Mouse (Mus musculus): ENCODE results near the gene Tmem106a. TPM values are rescaled to one million over a fixed set of nuclear protein-coding genes. Genes with fewer than 3 reads are reported as not detected.
"Not testable (repeated sequence)": the region's sequence is repeated elsewhere in the genome, so short reads cannot be mapped to it uniquely, and the experiment has no call there.

Gene Tmem106a
- polyA plus RNA-seq, 1 experiment from 2014 or later, result 122 TPM

- Histone ChIP-seq H3K4me2 (replicated peaks; ENCODE audit: low read depth) (no peak overlapping the region; the same call in none of the 2 replicates), H3K9ac (ENCODE audit: low read depth, low read length) (no peak overlapping the region), H3K27ac (ENCODE audit: low read depth, low read length) (no peak overlapping the region), H3K4me1 (replicated peaks; ENCODE audit: control insufficient read depth, insufficient read depth, low read length) (no peaks in the 10 kb centered on the region), H3K4me3 (ENCODE audit: low read depth, low read length) (no peak overlapping the region), H3K27me3 (replicated peaks; ENCODE audit: control insufficient read depth, insufficient read depth, low read length) (no peaks in the 10 kb centered on the region), H3K36me3 (ENCODE audit: control insufficient read depth, insufficient read depth) (no peaks in the 10 kb centered on the region), H3K9me3 (ENCODE audit: control insufficient read depth) (no peaks in the 10 kb centered on the region)
- TF ChIP-seq CTCF (IDR thresholded peaks at IDR 0.05; ENCODE audit: low read depth), result no peak
- ATAC-seq, result no peak
- 16% methylated on average over 8 of the region's 8 CpGs for WGBS
Observed at GRCm38 (mm10) chr11:101617849-101618248, 35.8 kb downstream of the Tmem106a start.

- no peak overlapping the region for H3K9ac ChIP-seq (ENCODE audit: low read depth, low read length)
- ATAC-seq, result no peak
- H3K36me3 ChIP-seq (ENCODE audit: control insufficient read depth, insufficient read depth), result no peaks in the 10 kb centered on the region
- H3K4me3 ChIP-seq (ENCODE audit: low read depth, low read length), result no peak overlapping the region
- TF ChIP-seq CTCF (IDR thresholded peaks at IDR 0.05; ENCODE audit: low read depth), result no peak
- no peak overlapping the region for H3K4me2 ChIP-seq (replicated peaks; ENCODE audit: low read depth)
- H3K27ac ChIP-seq (ENCODE audit: low read depth, low read length), result no peak overlapping the region
- WGBS, result 85% methylated on average over 3 of the region's 3 CpGs
- H3K27me3 ChIP-seq (replicated peaks; ENCODE audit: control insufficient read depth, insufficient read depth, low read length), result no peaks in the 10 kb centered on the region
- no peaks in the 10 kb centered on the region for H3K9me3 ChIP-seq (ENCODE audit: control insufficient read depth)
- no peaks in the 10 kb centered on the region for H3K4me1 ChIP-seq (replicated peaks; ENCODE audit: control insufficient read depth, insufficient read depth, low read length)
Observed at GRCm38 (mm10) chr11:101618596-101618995, 36.6 kb downstream of the Tmem106a start.

GRCm38 (mm10) chr11:101620022-101620655, 38.1 kb downstream of the Tmem106a start:
- H3K4me2 ChIP-seq (replicated peaks; ENCODE audit: low read depth); H3K9ac ChIP-seq (ENCODE audit: low read depth, low read length); H3K4me1 ChIP-seq (replicated peaks; ENCODE audit: control insufficient read depth, insufficient read depth, low read length); H3K4me3 ChIP-seq (ENCODE audit: low read depth, low read length); H3K36me3 ChIP-seq (ENCODE audit: control insufficient read depth, insufficient read depth); ATAC-seq; H3K27me3 ChIP-seq (replicated peaks; ENCODE audit: control insufficient read depth, insufficient read depth, low read length); H3K9me3 ChIP-seq (ENCODE audit: control insufficient read depth); H3K27ac ChIP-seq (ENCODE audit: low read depth, low read length): not testable (repeated sequence)
- WGBS, result 70% methylated on average over 11 of the region's 11 CpGs

- peak overlapping the region; percentile 49; the same call in 1 of the 2 replicates for H3K9ac ChIP-seq (ENCODE audit: low read depth, low read length)
- 4% methylated on average over 8 of the region's 8 CpGs for WGBS
- H3K27ac ChIP-seq (ENCODE audit: low read depth, low read length), result peak overlapping the region; percentile 91
- TF ChIP-seq CTCF (IDR thresholded peaks at IDR 0.05; ENCODE audit: low read depth), result no peak
- ATAC-seq, result peak; percentile 19
- H3K9me3 ChIP-seq (ENCODE audit: control insufficient read depth), result no peaks in the 10 kb centered on the region
- no peaks in the 10 kb centered on the region for H3K27me3 ChIP-seq (replicated peaks; ENCODE audit: control insufficient read depth, insufficient read depth, low read length)
- H3K36me3 ChIP-seq (ENCODE audit: control insufficient read depth, insufficient read depth), result no peaks in the 10 kb centered on the region; the same call in 1 of the 2 replicates
- H3K4me2 ChIP-seq (replicated peaks; ENCODE audit: low read depth), result peak overlapping the region; percentile 92
- H3K4me1 ChIP-seq (replicated peaks; ENCODE audit: control insufficient read depth, insufficient read depth, low read length), result no peaks in the 10 kb centered on the region
- H3K4me3 ChIP-seq (ENCODE audit: low read depth, low read length), result peak overlapping the region; percentile 39
Observed at GRCm38 (mm10) chr11:101626649-101626994, 44.6 kb downstream of the Tmem106a start.

GRCm38 (mm10) chr11:101626995-101627856, 45.2 kb downstream of the Tmem106a start, which contains the start of gene Rdm1:
Gene Rdm1 (plus strand): TSS chr11:101627195.
- H3K27ac ChIP-seq (ENCODE audit: low read depth, low read length), result peak within 1 kb of the TSS; percentile 91
- H3K9ac ChIP-seq (ENCODE audit: low read depth, low read length), result peak within 1 kb of the TSS; percentile 69
- H3K4me2 ChIP-seq (replicated peaks; ENCODE audit: low read depth), result peak within 1 kb of the TSS; percentile 92
- H3K4me1 ChIP-seq (replicated peaks; ENCODE audit: control insufficient read depth, insufficient read depth, low read length), result no peaks in the 10 kb centered on the region
- H3K9me3 ChIP-seq (ENCODE audit: control insufficient read depth), result no peaks in the 10 kb centered on the region
- no peaks in the 10 kb centered on the region for H3K27me3 ChIP-seq (replicated peaks; ENCODE audit: control insufficient read depth, insufficient read depth, low read length)
- TF ChIP-seq CTCF (IDR thresholded peaks at IDR 0.05; ENCODE audit: low read depth), result no peak
- peak within 1 kb of the TSS; percentile 58 for H3K4me3 ChIP-seq (ENCODE audit: low read depth, low read length)
- H3K36me3 ChIP-seq (ENCODE audit: control insufficient read depth, insufficient read depth), result no peaks in the 10 kb centered on the region; the same call in 1 of the 2 replicates
- 1% methylated on average over 33 of the region's 34 CpGs for WGBS
- peak; percentile 88 for ATAC-seq

- no peaks in the 10 kb centered on the region for H3K4me1 ChIP-seq (replicated peaks; ENCODE audit: control insufficient read depth, insufficient read depth, low read length)
- H3K9ac ChIP-seq (ENCODE audit: low read depth, low read length), result peak overlapping the region; percentile 69
- ATAC-seq, result no peak; the same call in 1 of the 2 replicates
- H3K4me3 ChIP-seq (ENCODE audit: low read depth, low read length), result peak overlapping the region; percentile 58
- H3K27me3 ChIP-seq (replicated peaks; ENCODE audit: control insufficient read depth, insufficient read depth, low read length), result no peaks in the 10 kb centered on the region
- H3K4me2 ChIP-seq (replicated peaks; ENCODE audit: low read depth), result peak overlapping the region; percentile 92
- under 1% methylated on average over 33 of the region's 33 CpGs for WGBS
- no peak for TF ChIP-seq CTCF (IDR thresholded peaks at IDR 0.05; ENCODE audit: low read depth)
- peak overlapping the region; percentile 89 for H3K27ac ChIP-seq (ENCODE audit: low read depth, low read length)
- no peaks in the 10 kb centered on the region for H3K9me3 ChIP-seq (ENCODE audit: control insufficient read depth)
- no peaks in the 10 kb centered on the region; the same call in 1 of the 2 replicates for H3K36me3 ChIP-seq (ENCODE audit: control insufficient read depth, insufficient read depth)
Observed at GRCm38 (mm10) chr11:101627857-101628559, 46.0 kb downstream of the Tmem106a start.

- H3K9me3 ChIP-seq (ENCODE audit: control insufficient read depth); H3K36me3 ChIP-seq (ENCODE audit: control insufficient read depth, insufficient read depth); H3K27ac ChIP-seq (ENCODE audit: low read depth, low read length); ATAC-seq; H3K9ac ChIP-seq (ENCODE audit: low read depth, low read length); H3K27me3 ChIP-seq (replicated peaks; ENCODE audit: control insufficient read depth, insufficient read depth, low read length); H3K4me1 ChIP-seq (replicated peaks; ENCODE audit: control insufficient read depth, insufficient read depth, low read length); H3K4me3 ChIP-seq (ENCODE audit: low read depth, low read length): not testable (repeated sequence)
- 71% methylated on average over 4 of the region's 5 CpGs for WGBS
- peak overlapping the region; percentile 92; the same call in 1 of the 2 replicates for H3K4me2 ChIP-seq (replicated peaks; ENCODE audit: low read depth)
Observed at GRCm38 (mm10) chr11:101628733-101629417, 46.8 kb downstream of the Tmem106a start.

Data from intestine, postnatal 0 days (tissue).